Mouse (Mus musculus) bone marrow, adult 2 months (tissue): ENCODE data around the gene BC016579.

Source experiments
- CTCF ChIP-seq: fragments of 200-500 bp; IDR thresholded peaks from 2 replicates; pipeline ENCODE4 v1.5.1; 2011; ENCODE audit warnings: low read length, control low read depth; ENCODE audit not compliant: control insufficient read depth, insufficient read depth
- POLR2A ChIP-seq: fragments of 200-500 bp; IDR thresholded peaks from 2 replicates; pipeline ENCODE4 v1.6.1; 2011; ENCODE audit warnings: low read depth, mild to moderate bottlenecking, control low read depth, low read length, borderline replicate concordance; ENCODE audit not compliant: control insufficient read depth

DNA sequence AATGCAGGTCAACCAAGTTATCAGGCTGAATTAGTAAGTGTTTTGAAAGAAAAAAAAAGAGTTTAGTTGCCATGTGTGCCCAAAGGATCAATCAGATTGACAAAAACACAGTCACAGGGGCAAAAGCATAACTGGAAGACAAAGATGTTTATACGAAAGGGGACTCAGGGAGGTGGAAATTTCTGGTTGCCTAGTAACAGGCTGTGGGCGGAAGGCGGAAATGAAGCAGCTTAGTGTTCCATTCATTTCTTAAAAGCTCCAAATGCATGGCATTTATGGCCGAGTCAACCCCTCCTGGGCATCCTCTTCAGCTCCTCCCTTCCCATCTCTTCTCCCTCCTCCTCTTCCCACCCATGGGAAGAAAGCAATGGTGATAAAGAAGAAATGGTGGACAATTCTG lies 36.3 kb upstream of the BC016579 start:
- no peak for TF ChIP-seq CTCF
- TF ChIP-seq POLR2A = no peak
